Mouse (Mus musculus): ENCODE measurements at regions not wholly inside any gene's neighbourhood (a gene's known extent, or its start where the extent isn't known, plus 50 kb on each side); places are given as distances from the start of the nearest gene placed in this dataset.

DNA sequence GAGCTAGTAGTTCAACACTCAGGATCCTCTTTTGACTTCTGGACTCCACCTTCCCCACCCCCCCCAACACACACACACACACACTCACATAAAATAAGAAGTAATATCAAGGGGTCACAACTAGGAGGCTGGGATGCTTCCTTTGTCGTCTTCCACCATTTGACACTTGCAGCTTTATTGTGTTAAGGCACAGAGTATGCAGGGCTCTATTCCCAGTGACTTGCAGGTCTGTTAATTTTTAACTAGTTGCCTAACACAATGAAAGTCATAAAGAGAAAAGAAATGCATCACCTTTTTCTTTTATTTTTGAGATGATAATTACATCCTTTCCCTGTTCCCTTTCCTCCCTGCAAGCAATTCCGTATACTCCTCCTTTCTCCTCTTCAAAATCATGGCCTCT lies 66.9 kb upstream of the Adgra3 start:
- DNase-seq: no peak

DNA sequence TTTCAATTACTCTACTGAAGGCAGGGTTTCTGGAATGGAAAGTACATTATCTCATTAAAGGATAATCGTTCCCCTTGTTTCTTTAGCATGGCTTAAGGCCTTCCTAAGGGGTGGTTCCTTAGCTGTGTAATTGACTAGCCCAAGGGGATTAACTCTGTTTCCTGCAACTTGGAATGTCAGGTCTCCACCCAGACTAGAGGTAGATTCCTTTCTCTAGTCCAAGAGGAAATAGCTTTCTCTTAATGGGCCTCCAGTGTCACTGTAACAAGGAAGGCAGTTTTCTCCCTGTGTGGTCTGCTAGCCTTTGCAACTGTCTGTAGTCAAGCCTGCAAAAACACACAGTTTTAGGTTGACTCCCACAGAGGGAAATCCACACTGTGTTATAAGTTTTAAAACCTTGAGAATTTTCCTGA lies 64.0 kb upstream of the Adgra3 start:
- no peak for DNase-seq

DNA sequence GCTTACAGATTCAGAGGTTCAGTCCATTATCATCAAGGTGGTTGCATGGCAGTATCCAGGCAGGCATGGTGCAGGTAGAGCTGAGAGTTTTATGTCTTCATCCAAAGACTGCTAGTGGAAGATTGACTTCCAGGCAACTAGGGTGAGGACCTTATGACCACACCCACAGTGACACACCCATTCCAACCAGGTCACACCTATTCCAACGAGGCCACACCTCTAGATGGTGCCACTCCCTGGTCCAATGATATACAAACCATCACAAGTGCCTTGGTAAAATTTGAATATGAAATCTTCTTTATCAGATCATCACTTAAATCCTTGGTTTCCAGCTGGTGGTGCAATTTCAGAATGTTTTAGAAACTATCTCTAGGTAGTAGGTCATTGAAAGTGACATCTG lies 61.1 kb upstream of the Adgra3 start:
- DNase-seq: no peak

Small RNA genes in the stretch of these regions (microRNA-seq; reads per million reads assigned to microRNA genes)
- gene Mir8117: 0 reads per million in 2 experiments
